ENCODE assay signal across 22 mouse cellular contexts in genomic region chr16:38585186-38585585, GRCm38 (mm10). TPM values are rescaled to one million over a fixed set of nuclear protein-coding genes. Genes with fewer than 3 reads are reported as not detected.
A peak's percentile ranks its signal among the peaks of the same experiment; 100 is the strongest.
DNase-seq lines count a peak whose midpoint lies in the region; ATAC-seq and TF ChIP-seq lines count a peak whose summit lies in the region.
"Had no signal": no experiment of that assay in that cellular context is flagged by ENCODE, and none has a peak within 500 bp of the region (broad histone marks: within the 10 kb centered on the region; RNA-seq: fewer than 3 reads in every experiment).

No protein-coding gene starts in this region.

- H3K9ac ChIP-seq in midbrain, embryonic 11.5 days (ENCODE audit: low read length): no peak overlapping the region
- H3K9ac ChIP-seq in midbrain, embryonic 14.5 days (replicated peaks; ENCODE audit: low read length): no peak overlapping the region
- H3K9ac ChIP-seq in MEL (ENCODE audit: control insufficient read depth, low read depth, low read length, poor library complexity, severe bottlenecking): no peak overlapping the region
- H3K9ac ChIP-seq: embryonic facial prominence, embryonic 13.5 days; forebrain, embryonic 12.5 days; heart, embryonic 15.5 days; hindbrain, embryonic 15.5 days had no signal

- H3K4me3 ChIP-seq in midbrain, embryonic 11.5 days (ENCODE audit: low read depth, low read length): no peak overlapping the region
- H3K4me3 ChIP-seq in midbrain, embryonic 14.5 days (replicated peaks; ENCODE audit: low read depth, low read length): no peak overlapping the region
- no peak overlapping the region for H3K4me3 ChIP-seq in MEL (ENCODE audit: control insufficient read depth in 1 of 2, insufficient read depth in 1 of 2, low read depth in 2 of 2, low read length in 2 of 2)
- H3K4me3 ChIP-seq: embryonic facial prominence, embryonic 13.5 days; forebrain, embryonic 12.5 days; heart, adult 2 months; heart, embryonic 15.5 days; hindbrain, embryonic 15.5 days had no signal

- H3K36me3 ChIP-seq in midbrain, embryonic 11.5 days (ENCODE audit: control insufficient read depth, insufficient read depth, low read length): peaks cover 22% of the 10 kb centered on the region
- H3K36me3 ChIP-seq in midbrain, embryonic 14.5 days (ENCODE audit: control insufficient read depth, insufficient read depth, low read length): peaks cover 83% of the 10 kb centered on the region
- H3K36me3 ChIP-seq in MEL (ENCODE audit: control insufficient read depth in 1 of 2, insufficient read depth in 2 of 2, low read length in 2 of 2): peaks cover 13 to 19% of the 10 kb centered on the region in 2 experiments

- H3K27me3 ChIP-seq in midbrain, embryonic 11.5 days (ENCODE audit: control insufficient read depth, insufficient read depth, low read length): no peaks in the 10 kb centered on the region
- no peaks in the 10 kb centered on the region for H3K27me3 ChIP-seq in midbrain, embryonic 14.5 days (ENCODE audit: control insufficient read depth, insufficient read depth, low read length)
- no peaks in the 10 kb centered on the region for H3K27me3 ChIP-seq in MEL (ENCODE audit: control insufficient read depth in 1 of 2, insufficient read depth in 2 of 2, low read length in 2 of 2)
- H3K27me3 ChIP-seq: embryonic facial prominence, embryonic 13.5 days; forebrain, embryonic 12.5 days; heart, embryonic 15.5 days; hindbrain, embryonic 15.5 days; Patski had no signal

- TF ChIP-seq POLR2A in MEL (IDR thresholded peaks at IDR 0.05; ENCODE audit: control insufficient read depth in 1 of 2, insufficient read depth in 1 of 2, low read depth in 1 of 2, low read length in 2 of 2, poor library complexity in 1 of 2): no peak

- no peak overlapping the region for H3K4me2 ChIP-seq in midbrain, embryonic 11.5 days
- no peak overlapping the region for H3K4me2 ChIP-seq in midbrain, embryonic 14.5 days (ENCODE audit: low read length)
- H3K4me2 ChIP-seq: embryonic facial prominence, embryonic 13.5 days; forebrain, embryonic 12.5 days; heart, embryonic 11.5 days; heart, embryonic 15.5 days; hindbrain, embryonic 15.5 days had no signal

- ATAC-seq in midbrain, embryonic 11.5 days (ENCODE audit: low FRiP score): no peak
- no peak for ATAC-seq in midbrain, embryonic 14.5 days (ENCODE audit: low FRiP score, low TSS enrichment)
- peak; percentile 79 for ATAC-seq in megakaryocyte progenitor cell, adult 5-6 weeks (replicated peaks; ENCODE audit: poor library complexity)
- ATAC-seq: activated CD4-positive, CD25-positive, alpha-beta regulatory T cell, adult 4 months; forebrain, embryonic 16.5 days; Patski had no signal

- no peaks in the 10 kb centered on the region for H3K9me3 ChIP-seq in midbrain, embryonic 11.5 days (ENCODE audit: control insufficient read depth, low read length)
- no peaks in the 10 kb centered on the region for H3K9me3 ChIP-seq in midbrain, embryonic 14.5 days (ENCODE audit: control insufficient read depth, low read length)
- H3K9me3 ChIP-seq in MEL (replicated peaks; ENCODE audit: insufficient read depth, low read length): no peaks in the 10 kb centered on the region
- H3K9me3 ChIP-seq: embryonic facial prominence, embryonic 13.5 days; forebrain, embryonic 12.5 days; heart, embryonic 15.5 days; hindbrain, embryonic 15.5 days had no signal

- DNase-seq in midbrain, embryonic 11.5 days (ENCODE audit: low spot score, missing footprints): peak; percentile 19
- no peak for DNase-seq in midbrain, embryonic 14.5 days
- DNase-seq in 416B (ENCODE audit: low read depth) (peak; percentile 48), MEL (ENCODE audit: low read depth, low spot score) (peak; percentile 87)
- no peak for DNase-seq in gastrocnemius, postnatal 4 days (ENCODE audit: low spot score in 2 of 2)
- DNase-seq in gastrocnemius, adult 8-10 months (ENCODE audit: low spot score in 2 of 2): no peak
- DNase-seq: adrenal gland, postnatal 14 days; cerebellum, adult 11-12 months; cerebellum, adult 9-10 months; cerebellum, postnatal 25 days; gastrocnemius, postnatal 25 days; heart, adult 2 months; heart, postnatal 14 days had no signal

- H3K4me1 ChIP-seq in midbrain, embryonic 11.5 days (ENCODE audit: control insufficient read depth, insufficient read depth, low read length): no peaks in the 10 kb centered on the region
- no peaks in the 10 kb centered on the region for H3K4me1 ChIP-seq in midbrain, embryonic 14.5 days (ENCODE audit: control insufficient read depth, insufficient read depth, low read length)
- peaks cover 3 to 9% of the 10 kb centered on the region in 2 experiments; a peak in 2 of 4 replicates for H3K4me1 ChIP-seq in MEL (ENCODE audit: control insufficient read depth in 1 of 2, insufficient read depth in 2 of 2, low read length in 2 of 2)
- H3K4me1 ChIP-seq: embryonic facial prominence, embryonic 13.5 days; forebrain, embryonic 12.5 days; heart, embryonic 15.5 days; hindbrain, embryonic 15.5 days had no signal

- no peak overlapping the region for H3K27ac ChIP-seq in midbrain, embryonic 11.5 days (ENCODE audit: low read depth, low read length)
- H3K27ac ChIP-seq in midbrain, embryonic 14.5 days (replicated peaks; ENCODE audit: low read depth, low read length): no peak overlapping the region
- peak overlapping the region; percentile 6; the same call in 1 of the 2 replicates for H3K27ac ChIP-seq in MEL (ENCODE audit: control insufficient read depth, low read depth, low read length)
- H3K27ac ChIP-seq: embryonic facial prominence, embryonic 13.5 days; forebrain, embryonic 12.5 days; heart, adult 2 months; heart, embryonic 15.5 days; hindbrain, embryonic 15.5 days had no signal

- peak; percentile 47 to 51; a peak in 2 of 4 replicates for TF ChIP-seq EP300 in MEL (IDR thresholded peaks at IDR 0.05; ENCODE audit: low read depth in 1 of 2, low read length in 2 of 2)

- no peaks in the 10 kb centered on the region for H3K79me2 ChIP-seq in MEL (ENCODE audit: control insufficient read depth, insufficient read depth, low read length, poor library complexity)

- no peak for TF ChIP-seq CTCF in MEL (IDR thresholded peaks at IDR 0.05 in 2 of 3, conservative IDR thresholded peaks at IDR 0.05 in 1 of 3; ENCODE audit: control insufficient read depth in 1 of 3, insufficient read depth in 1 of 3, low read depth in 2 of 3, low read length in 3 of 3, poor library complexity in 1 of 3, severe bottlenecking in 1 of 3)

- TF ChIP-seq RAD21 in MEL (IDR thresholded peaks at IDR 0.05; ENCODE audit: low read depth, low read length): no peak

- WGBS in midbrain, embryonic 11.5 days: 95% methylated on average over 5 of the region's 5 CpGs
- 97% methylated on average over 5 of the region's 5 CpGs for WGBS in midbrain, embryonic 14.5 days

TF ChIP-seq in MEL, 35 proteins besides CTCF, POLR2A, EP300 and RAD21:
- TF ChIP-seq TCF12 (IDR thresholded peaks at IDR 0.05; ENCODE audit: low read depth, low read length) (peak; percentile 12; the same call in 1 of the 2 replicates), RCOR1 (IDR thresholded peaks at IDR 0.05; ENCODE audit: low read depth, low read length) (peak; percentile 78), TAL1 (IDR thresholded peaks at IDR 0.05; ENCODE audit: low read length) (0 out of 2 replicates have a peak, but pooled peaks have one; percentile 3), ETS1 (IDR thresholded peaks at IDR 0.05; ENCODE audit: low read depth, low read length) (peak; percentile 46; the same call in 1 of the 2 replicates), HCFC1 (IDR thresholded peaks at IDR 0.05; ENCODE audit: low read depth, low read length) (no peak), GABPA (IDR thresholded peaks at IDR 0.05; ENCODE audit: low read depth, low read length) (no peak), GATA1 (IDR thresholded peaks at IDR 0.05; ENCODE audit: low read depth, low read length) (peak; percentile 81)

RNA-seq across cellular contexts. Expression of gene Tmem39a, which starts 26.7 kb away (rescaled TPM):
- polyA plus RNA-seq in midbrain, embryonic 11.5 days (2014; fragmentation: Nextera tagmentation; extraction: Ambion mirVana): 79.4 and 80.5 TPM in 2 replicates
- polyA plus RNA-seq in midbrain, embryonic 14.5 days (2014; fragmentation: Nextera tagmentation; extraction: Ambion mirVana): 35.6 and 38.6 TPM in 2 replicates
- 34.2 and 38.1 TPM in 2 replicates for total RNA-seq in MEL (2012; rRNA removed)
- polyA plus RNA-seq in MEL (2012; ENCODE audit: insufficient read depth in 1 of 2, insufficient read length in 2 of 2, low read depth in 1 of 2, low replicate concordance in 2 of 2, missing spikeins in 1 of 2): 100 to 1,000 TPM; 116 to 352 TPM
- 129 and 146 TPM in 2 replicates for total RNA-seq in megakaryocyte progenitor cell, adult 5-6 weeks (2015)
- total RNA-seq in megakaryocyte progenitor cell, adult 5-6 weeks (2017): 84.5 and 107 TPM in 2 replicates
- total RNA-seq in gastrocnemius, postnatal 4 days (2021): 10 to 100 TPM; 47.4 to 56.4 TPM
- 10 to 100 TPM; 14.0 to 19.3 (median 15.5) TPM for total RNA-seq in gastrocnemius, adult 8-10 months (2022)

RNA-seq across cellular contexts. Expression of gene Poglut1, which starts 35.1 kb away (rescaled TPM):
- 68.4 and 75.9 TPM in 2 replicates for polyA plus RNA-seq in midbrain, embryonic 11.5 days (2014; fragmentation: Nextera tagmentation; extraction: Ambion mirVana)
- 49.0 and 62.8 TPM in 2 replicates for polyA plus RNA-seq in midbrain, embryonic 14.5 days (2014; fragmentation: Nextera tagmentation; extraction: Ambion mirVana)
- total RNA-seq in MEL (2012; rRNA removed): 17.7 and 17.9 TPM in 2 replicates
- polyA plus RNA-seq in MEL (2012; ENCODE audit: insufficient read depth in 1 of 2, insufficient read length in 2 of 2, low read depth in 1 of 2, low replicate concordance in 2 of 2, missing spikeins in 1 of 2): 10 to 100 TPM in 1 of 2 experiments, not detected in 1; 28.6 TPM
- 41.1 and 43.1 TPM in 2 replicates for total RNA-seq in megakaryocyte progenitor cell, adult 5-6 weeks (2015)
- total RNA-seq in megakaryocyte progenitor cell, adult 5-6 weeks (2017): 19.5 and 20.6 TPM in 2 replicates
- total RNA-seq in gastrocnemius, postnatal 4 days (2021): 10 to 100 TPM; 12.7 to 14.8 TPM
- 10 to 100 TPM in 3 of 4 experiments, 1 to 10 TPM in 1; 8.9 to 11.1 (median 10.5) TPM for total RNA-seq in gastrocnemius, adult 8-10 months (2022)

Comparison
In these comparisons a context has a peak if more than half of its experiments do, and no peak if none do; other contexts are left out.
1. DNase-seq: peak in midbrain, embryonic 11.5 days (single experiment), 416B (single experiment) and MEL (single experiment); none in midbrain, embryonic 14.5 days (single experiment), gastrocnemius, postnatal 4 days (0 of 2) and gastrocnemius, adult 8-10 months (0 of 2).